ENCODE assay signal across 9 mouse cellular contexts in genomic region chrX:136761103-136762074, GRCm38 (mm10). TPM values are rescaled to one million over a fixed set of nuclear protein-coding genes. Genes with fewer than 3 reads are reported as not detected.
DNase-seq lines count a peak whose midpoint lies in the region; ATAC-seq lines count a peak whose summit lies in the region.
"Had no signal": no experiment of that assay in that cellular context is flagged by ENCODE, and none has a peak within 500 bp of the region (broad histone marks: within the 10 kb centered on the region; RNA-seq: fewer than 3 reads in every experiment).

No protein-coding gene starts in this region.

- 0 out of 2 replicates have a peak, but pooled peaks have one; percentile 27 for ATAC-seq in forebrain, embryonic 11.5 days (replicated peaks; ENCODE audit: low FRiP score)
- ATAC-seq in neural tube, embryonic 13.5 days (ENCODE audit: low read depth): peak; percentile 32; the same call in 1 of the 2 replicates
- no peak for ATAC-seq in embryonic facial prominence, embryonic 14.5 days (ENCODE audit: low read depth)
- ATAC-seq in midbrain, embryonic 15.5 days (replicated peaks): peak; percentile 89

- no peak overlapping the region for H3K4me3 ChIP-seq in forebrain, embryonic 11.5 days (ENCODE audit: low read depth, low read length)
- H3K4me3 ChIP-seq in forebrain, embryonic 10.5 days: no peak overlapping the region
- no peak overlapping the region for H3K4me3 ChIP-seq in neural tube, embryonic 13.5 days
- H3K4me3 ChIP-seq in embryonic facial prominence, embryonic 14.5 days (ENCODE audit: low read depth, low read length): no peak overlapping the region
- no peak overlapping the region for H3K4me3 ChIP-seq in midbrain, embryonic 15.5 days

- no peaks in the 10 kb centered on the region for H3K9me3 ChIP-seq in forebrain, embryonic 11.5 days (ENCODE audit: control insufficient read depth, low read length)
- H3K9me3 ChIP-seq in forebrain, embryonic 10.5 days: no peaks in the 10 kb centered on the region
- H3K9me3 ChIP-seq in neural tube, embryonic 13.5 days: no peaks in the 10 kb centered on the region
- H3K9me3 ChIP-seq in embryonic facial prominence, embryonic 14.5 days (ENCODE audit: control insufficient read depth, low read length): no peaks in the 10 kb centered on the region
- no peaks in the 10 kb centered on the region for H3K9me3 ChIP-seq in midbrain, embryonic 15.5 days

- no peak overlapping the region for H3K9ac ChIP-seq in forebrain, embryonic 11.5 days (ENCODE audit: low read length)
- no peak overlapping the region for H3K9ac ChIP-seq in neural tube, embryonic 13.5 days
- no peak overlapping the region for H3K9ac ChIP-seq in embryonic facial prominence, embryonic 14.5 days (ENCODE audit: low read depth, low read length)
- no peak overlapping the region for H3K9ac ChIP-seq in midbrain, embryonic 15.5 days

- no peaks in the 10 kb centered on the region for H3K4me1 ChIP-seq in forebrain, embryonic 11.5 days (replicated peaks; ENCODE audit: control insufficient read depth, insufficient read depth, low read length)
- H3K4me1 ChIP-seq in forebrain, embryonic 10.5 days: no peaks in the 10 kb centered on the region
- H3K4me1 ChIP-seq in neural tube, embryonic 13.5 days (replicated peaks): no peaks in the 10 kb centered on the region
- no peaks in the 10 kb centered on the region for H3K4me1 ChIP-seq in embryonic facial prominence, embryonic 14.5 days (ENCODE audit: control insufficient read depth, insufficient read depth, low read length)
- H3K4me1 ChIP-seq in midbrain, embryonic 15.5 days: no peaks in the 10 kb centered on the region

- H3K27ac ChIP-seq in forebrain, embryonic 11.5 days (ENCODE audit: low read depth, low read length): no peak overlapping the region
- H3K27ac ChIP-seq in forebrain, embryonic 10.5 days: no peak overlapping the region
- no peak overlapping the region for H3K27ac ChIP-seq in neural tube, embryonic 13.5 days (replicated peaks)
- H3K27ac ChIP-seq in embryonic facial prominence, embryonic 14.5 days (replicated peaks; ENCODE audit: low read depth, low read length): no peak overlapping the region
- H3K27ac ChIP-seq in midbrain, embryonic 15.5 days: peak overlapping the region; percentile 62

- H3K36me3 ChIP-seq in forebrain, embryonic 11.5 days (ENCODE audit: control insufficient read depth, insufficient read depth, low read length): no peaks in the 10 kb centered on the region; the same call in 1 of the 2 replicates
- H3K36me3 ChIP-seq in forebrain, embryonic 10.5 days (replicated peaks): peaks cover 44% of the 10 kb centered on the region
- no peaks in the 10 kb centered on the region for H3K36me3 ChIP-seq in neural tube, embryonic 13.5 days
- no peaks in the 10 kb centered on the region for H3K36me3 ChIP-seq in embryonic facial prominence, embryonic 14.5 days (ENCODE audit: control insufficient read depth, insufficient read depth, low read length)
- no peaks in the 10 kb centered on the region for H3K36me3 ChIP-seq in midbrain, embryonic 15.5 days (replicated peaks)

- no peak for DNase-seq in forebrain, embryonic 11.5 days (ENCODE audit: low spot score)
- DNase-seq in forebrain, embryonic 10.5 days (ENCODE audit: extremely low spot score, low spot score): no peak
- DNase-seq in neural tube, embryonic 10.5 days (ENCODE audit: extremely low spot score, low spot score): no peak
- DNase-seq in embryonic facial prominence, embryonic 14.5 days (ENCODE audit: low spot score): peak; percentile 35
- no peak for DNase-seq in left cerebral cortex, adult 8-10 months (ENCODE audit: low spot score in 2 of 2)
- no peak for DNase-seq in right cerebral cortex, postnatal 25 days

- WGBS in forebrain, embryonic 11.5 days: 73% methylated on average over 11 of the region's 11 CpGs
- 72% methylated on average over 11 of the region's 11 CpGs for WGBS in forebrain, embryonic 10.5 days
- WGBS in neural tube, embryonic 13.5 days: 72% methylated on average over 11 of the region's 11 CpGs
- 71% methylated on average over 11 of the region's 11 CpGs for WGBS in embryonic facial prominence, embryonic 14.5 days
- 70% methylated on average over 11 of the region's 11 CpGs for WGBS in midbrain, embryonic 15.5 days

- H3K4me2 ChIP-seq in forebrain, embryonic 11.5 days (ENCODE audit: low read depth, low read length, severe bottlenecking): no peak overlapping the region
- no peak overlapping the region for H3K4me2 ChIP-seq in neural tube, embryonic 13.5 days
- no peak overlapping the region for H3K4me2 ChIP-seq in embryonic facial prominence, embryonic 14.5 days (ENCODE audit: low read depth, low read length)
- no peak overlapping the region for H3K4me2 ChIP-seq in midbrain, embryonic 15.5 days

- no peaks in the 10 kb centered on the region for H3K27me3 ChIP-seq in forebrain, embryonic 11.5 days (ENCODE audit: control insufficient read depth, insufficient read depth, low read length)
- H3K27me3 ChIP-seq in forebrain, embryonic 10.5 days (ENCODE audit: poor library complexity, severe bottlenecking): peaks cover 27% of the 10 kb centered on the region
- no peaks in the 10 kb centered on the region for H3K27me3 ChIP-seq in neural tube, embryonic 13.5 days
- H3K27me3 ChIP-seq in embryonic facial prominence, embryonic 14.5 days (replicated peaks; ENCODE audit: control insufficient read depth, insufficient read depth, low read length): no peaks in the 10 kb centered on the region
- H3K27me3 ChIP-seq in midbrain, embryonic 15.5 days (replicated peaks): no peaks in the 10 kb centered on the region

RNA-seq across cellular contexts. Expression of gene Morf4l2, which starts 17.9 kb away (rescaled TPM):
- polyA plus RNA-seq in forebrain, embryonic 11.5 days (2014; fragmentation: Nextera tagmentation; extraction: Ambion mirVana): 550 and 558 TPM in 2 replicates
- 557 and 569 TPM in 2 replicates for polyA plus RNA-seq in forebrain, embryonic 10.5 days (2016; fragmentation: Nextera tagmentation; extraction: Ambion mirVana)
- polyA plus RNA-seq in neural tube, embryonic 13.5 days (2015; fragmentation: Nextera tagmentation; extraction: Ambion mirVana): 508 and 542 TPM in 2 replicates
- 655 and 681 TPM in 2 replicates for polyA plus RNA-seq in embryonic facial prominence, embryonic 14.5 days (2014; fragmentation: Nextera tagmentation; extraction: Ambion mirVana)
- 558 and 567 TPM in 2 replicates for polyA plus RNA-seq in midbrain, embryonic 15.5 days (2015; fragmentation: Nextera tagmentation; extraction: Ambion mirVana)
- total RNA-seq in left cerebral cortex, adult 8-10 months (2022): 100 to 1,000 TPM; 291 to 334 (median 319) TPM

RNA-seq across cellular contexts. Expression of gene Glra4, which starts 18.6 kb away (rescaled TPM):
- polyA plus RNA-seq in forebrain, embryonic 11.5 days (2014; fragmentation: Nextera tagmentation; extraction: Ambion mirVana): not detected in 2 replicates
- polyA plus RNA-seq in forebrain, embryonic 10.5 days (2016; fragmentation: Nextera tagmentation; extraction: Ambion mirVana): 0.12 and 0.16 TPM in 2 replicates
- polyA plus RNA-seq in neural tube, embryonic 13.5 days (2015; fragmentation: Nextera tagmentation; extraction: Ambion mirVana): 0.13 and 0.17 TPM in 2 replicates
- 0.17 and 0.18 TPM in 2 replicates for polyA plus RNA-seq in embryonic facial prominence, embryonic 14.5 days (2014; fragmentation: Nextera tagmentation; extraction: Ambion mirVana)
- polyA plus RNA-seq in midbrain, embryonic 15.5 days (2015; fragmentation: Nextera tagmentation; extraction: Ambion mirVana): 0.11 TPM in 1 of 2 replicates, not detected in the other
- under 1 TPM; 0.21 to 0.67 (median 0.38) TPM for total RNA-seq in left cerebral cortex, adult 8-10 months (2022)
- total RNA-seq: neutrophil, adult 5-6 weeks had no signal

RNA-seq across cellular contexts. Expression of gene Tceal1, which starts 53.6 kb away (rescaled TPM):
- 9.7 and 11.2 TPM in 2 replicates for polyA plus RNA-seq in forebrain, embryonic 11.5 days (2014; fragmentation: Nextera tagmentation; extraction: Ambion mirVana)
- polyA plus RNA-seq in forebrain, embryonic 10.5 days (2016; fragmentation: Nextera tagmentation; extraction: Ambion mirVana): 7.0 and 7.7 TPM in 2 replicates
- 18.2 and 18.9 TPM in 2 replicates for polyA plus RNA-seq in neural tube, embryonic 13.5 days (2015; fragmentation: Nextera tagmentation; extraction: Ambion mirVana)
- 16.4 and 17.4 TPM in 2 replicates for polyA plus RNA-seq in embryonic facial prominence, embryonic 14.5 days (2014; fragmentation: Nextera tagmentation; extraction: Ambion mirVana)
- polyA plus RNA-seq in midbrain, embryonic 15.5 days (2015; fragmentation: Nextera tagmentation; extraction: Ambion mirVana): 21.3 and 22.1 TPM in 2 replicates
- total RNA-seq in left cerebral cortex, adult 8-10 months (2022): 10 to 100 TPM; 14.5 to 16.3 (median 15.8) TPM
